Mouse (Mus musculus) bone marrow, adult 2 months (tissue): ENCODE data around the gene Nyap1.

ENCODE experiments used
- CTCF ChIP-seq: fragments of 200-500 bp; IDR thresholded peaks from 2 replicates; pipeline ENCODE4 v1.5.1; 2011; ENCODE audit warnings: low read length, control low read depth; ENCODE audit not compliant: control insufficient read depth, insufficient read depth
- POLR2A ChIP-seq: fragments of 200-500 bp; IDR thresholded peaks from 2 replicates; pipeline ENCODE4 v1.6.1; 2011; ENCODE audit warnings: low read depth, mild to moderate bottlenecking, control low read depth, low read length, borderline replicate concordance; ENCODE audit not compliant: control insufficient read depth

DNA sequence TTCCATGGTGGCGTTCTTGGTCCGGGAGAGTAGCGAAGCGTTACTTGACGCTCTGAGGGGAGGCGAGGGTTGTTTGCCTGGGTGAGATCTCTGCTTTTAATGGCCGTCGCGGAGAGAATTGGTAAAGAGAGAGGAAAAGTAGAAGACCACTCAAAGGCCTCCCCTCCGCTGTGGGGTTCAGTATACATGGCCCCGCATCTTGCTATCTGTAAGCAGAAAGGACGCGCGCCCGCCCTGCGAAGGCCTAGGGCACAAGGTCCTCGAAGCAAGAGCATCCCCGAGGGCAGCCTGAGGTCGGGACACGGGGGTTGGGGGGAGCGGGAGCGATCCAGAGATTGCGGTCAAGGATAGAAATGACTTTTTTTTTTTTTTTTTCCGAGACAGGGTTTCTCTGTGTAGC, 46.8 kb upstream of the Nyap1 start:
- TF ChIP-seq POLR2A (no peak), CTCF (no peak)
